ENCODE assay signal across 8 mouse cellular contexts in genomic region chr10:78105548-78105947, GRCm38 (mm10). TPM values are rescaled to one million over a fixed set of nuclear protein-coding genes. Genes with fewer than 3 reads are reported as not detected.
DNase-seq lines count a peak whose midpoint lies in the region; ATAC-seq and TF ChIP-seq lines count a peak whose summit lies in the region.

No protein-coding gene starts in this region.

- H3K36me3 ChIP-seq in kidney, adult 2 months (ENCODE audit: control insufficient read depth, insufficient read depth, low read length) = no peaks in the 10 kb centered on the region
- no peaks in the 10 kb centered on the region for H3K36me3 ChIP-seq in midbrain, embryonic 15.5 days (replicated peaks)
- no peaks in the 10 kb centered on the region for H3K36me3 ChIP-seq in intestine, embryonic 15.5 days

- H3K4me1 ChIP-seq in kidney, adult 2 months (ENCODE audit: control insufficient read depth, insufficient read depth, low read length) = peaks cover 3% of the 10 kb centered on the region; the same call in 1 of the 2 replicates
- H3K4me1 ChIP-seq in midbrain, embryonic 15.5 days = 0 out of 2 replicates have a peak, but pooled peaks cover 2% of the 10 kb centered on the region
- H3K4me1 ChIP-seq in intestine, embryonic 15.5 days (replicated peaks) = peaks cover 4% of the 10 kb centered on the region; the same call in 1 of the 2 replicates

- DNase-seq in gastrocnemius, adult 2 months = no peak
- no peak for DNase-seq in gastrocnemius, adult 8-10 months (ENCODE audit: low spot score in 2 of 2)
- peak; percentile 38 for DNase-seq in brain, embryonic 14.5 days (ENCODE audit: low read depth)
- DNase-seq in kidney, adult 2 months = peak; percentile 92
- DNase-seq in left cerebral cortex, postnatal 14 days (ENCODE audit: low spot score in 2 of 2) = peak; percentile 16 to 60
- no peak for DNase-seq in retina, embryonic 14.5 days (ENCODE audit: low spot score)

- no peak for ATAC-seq in midbrain, embryonic 15.5 days (replicated peaks)
- no peak for ATAC-seq in intestine, embryonic 15.5 days

- H3K4me2 ChIP-seq in midbrain, embryonic 15.5 days = no peak overlapping the region
- no peak overlapping the region for H3K4me2 ChIP-seq in intestine, embryonic 15.5 days (replicated peaks)

- H3K4me3 ChIP-seq in gastrocnemius, adult 2 months = peak overlapping the region; percentile 44
- no peak overlapping the region for H3K4me3 ChIP-seq in kidney, adult 2 months (ENCODE audit: insufficient read depth, low read depth, low read length)
- no peak overlapping the region for H3K4me3 ChIP-seq in midbrain, embryonic 15.5 days
- H3K4me3 ChIP-seq in intestine, embryonic 15.5 days (replicated peaks) = no peak overlapping the region

- no peak for TF ChIP-seq POLR2A in brain, embryonic 14.5 days (IDR thresholded peaks at IDR 0.05; ENCODE audit: borderline replicate concordance, extremely low read depth, insufficient read depth, insufficient read length, poor library complexity, severe bottlenecking)
- TF ChIP-seq POLR2A in kidney, adult 2 months (IDR thresholded peaks at IDR 0.05; ENCODE audit: low read depth, low read length) = no peak

- intact Hi-C loops in gastrocnemius, adult 2 months (cut with DNase I) = no loop called here
- intact Hi-C loops in left cerebral cortex, postnatal 14 days (cut with DNase I) = no loop called here

- no peaks in the 10 kb centered on the region for H3K27me3 ChIP-seq in kidney, adult 2 months (replicated peaks; ENCODE audit: control insufficient read depth, insufficient read depth, low read length)
- no peaks in the 10 kb centered on the region for H3K27me3 ChIP-seq in midbrain, embryonic 15.5 days (replicated peaks)
- no peaks in the 10 kb centered on the region for H3K27me3 ChIP-seq in intestine, embryonic 15.5 days (replicated peaks)

- H3K9me3 ChIP-seq in midbrain, embryonic 15.5 days = no peaks in the 10 kb centered on the region
- H3K9me3 ChIP-seq in intestine, embryonic 15.5 days = no peaks in the 10 kb centered on the region

- peak overlapping the region; percentile 35 for H3K27ac ChIP-seq in gastrocnemius, adult 2 months
- peak overlapping the region; percentile 81 for H3K27ac ChIP-seq in kidney, adult 2 months (ENCODE audit: insufficient read depth, low read depth, low read length)
- H3K27ac ChIP-seq in midbrain, embryonic 15.5 days = no peak overlapping the region
- no peak overlapping the region for H3K27ac ChIP-seq in intestine, embryonic 15.5 days

- TF ChIP-seq CTCF in gastrocnemius, adult 2 months (IDR thresholded peaks at IDR 0.05) = no peak
- TF ChIP-seq CTCF in brain, embryonic 14.5 days (IDR thresholded peaks at IDR 0.05; ENCODE audit: borderline replicate concordance, extremely low read depth, insufficient read depth, insufficient read length) = no peak
- TF ChIP-seq CTCF in kidney, adult 2 months (conservative IDR thresholded peaks at IDR 0.05; ENCODE audit: insufficient read depth, insufficient read length, low read depth, low read length) = no peak

- no peak overlapping the region for H3K9ac ChIP-seq in midbrain, embryonic 15.5 days
- H3K9ac ChIP-seq in intestine, embryonic 15.5 days = no peak overlapping the region

- WGBS in kidney, adult 2 months = 29% methylated on average over 12 of the region's 12 CpGs
- 83% methylated on average over 12 of the region's 12 CpGs for WGBS in midbrain, embryonic 15.5 days
- 81% methylated on average over 12 of the region's 12 CpGs for WGBS in intestine, embryonic 15.5 days

RNA-seq across cellular contexts. Expression of gene Icosl, which starts 36.4 kb away (rescaled TPM):
- total RNA-seq in gastrocnemius, adult 2 months (2021) = 1 to 10 TPM; 1.3 to 1.8 TPM
- 1 to 10 TPM; 1.0 to 1.6 (median 1.3) TPM for total RNA-seq in gastrocnemius, adult 8-10 months (2022)
- polyA plus RNA-seq in brain, embryonic 14.5 days (2012; rRNA removed) = 1.2 and 1.3 TPM in 2 replicates
- 13.3 and 19.0 TPM in 2 replicates for polyA plus RNA-seq in kidney, adult 2 months (2012; rRNA removed)
- 1 to 10 TPM; 1.4 to 1.9 TPM for total RNA-seq in left cerebral cortex, postnatal 14 days (2021)
- 0.48 and 0.84 TPM in 2 replicates for polyA plus RNA-seq in midbrain, embryonic 15.5 days (2015; fragmentation: Nextera tagmentation; extraction: Ambion mirVana)
- 4.7 and 4.8 TPM in 2 replicates for polyA plus RNA-seq in intestine, embryonic 15.5 days (2015; fragmentation: Nextera tagmentation; extraction: Ambion mirVana)

Comparison
In these comparisons a context has a peak if more than half of its experiments do, and no peak if none do; other contexts are left out.
1. DNase-seq: peak in brain, embryonic 14.5 days (single experiment), kidney, adult 2 months (single experiment) and left cerebral cortex, postnatal 14 days (2 of 2); none in gastrocnemius, adult 2 months (single experiment), gastrocnemius, adult 8-10 months (0 of 2) and retina, embryonic 14.5 days (single experiment).
2. H3K27ac ChIP-seq: peak in gastrocnemius, adult 2 months (single experiment) and kidney, adult 2 months (single experiment); none in midbrain, embryonic 15.5 days (single experiment) and intestine, embryonic 15.5 days (single experiment).